Mouse (Mus musculus): ENCODE results near the gene Ghr. TPM values are rescaled to one million over a fixed set of nuclear protein-coding genes. Genes with fewer than 3 reads are reported as not detected.

The Ghr gene
- polyA plus RNA-seq, 1 experiment from 2014 or later = 7.6 TPM

- WGBS = 16% methylated on average over 6 of the region's 6 CpGs
- Histone ChIP-seq H3K4me1 (ENCODE audit: control insufficient read depth, insufficient read depth, low read length) (no peaks in the 10 kb centered on the region), H3K9ac (ENCODE audit: low read depth, low read length) (no peak overlapping the region), H3K27me3 (ENCODE audit: control insufficient read depth, insufficient read depth, low read depth, low read length) (no peaks in the 10 kb centered on the region), H3K36me3 (ENCODE audit: control insufficient read depth, insufficient read depth, low read length) (no peaks in the 10 kb centered on the region), H3K9me3 (replicated peaks; ENCODE audit: control insufficient read depth, low read length, poor library complexity, severe bottlenecking) (no peaks in the 10 kb centered on the region), H3K4me2 (ENCODE audit: low read length) (no peak overlapping the region), H3K27ac (ENCODE audit: low read length) (no peak overlapping the region), H3K4me3 (ENCODE audit: low read depth, low read length) (no peak overlapping the region)
- ATAC-seq = no peak
These were observed 233.8 kb downstream of the Ghr start for GRCm38 (mm10) chr15:3349306-3350064.

- WGBS = 90% methylated on average over 3 of the region's 3 CpGs
- no peaks in the 10 kb centered on the region for H3K36me3 ChIP-seq (ENCODE audit: control insufficient read depth, insufficient read depth, low read length)
- H3K4me2 ChIP-seq (ENCODE audit: low read length) = no peak overlapping the region
- H3K27me3 ChIP-seq (ENCODE audit: control insufficient read depth, insufficient read depth, low read depth, low read length) = no peaks in the 10 kb centered on the region
- no peaks in the 10 kb centered on the region for H3K4me1 ChIP-seq (ENCODE audit: control insufficient read depth, insufficient read depth, low read length)
- H3K27ac ChIP-seq (ENCODE audit: low read length) = no peak overlapping the region
- no peak overlapping the region for H3K9ac ChIP-seq (ENCODE audit: low read depth, low read length)
- no peaks in the 10 kb centered on the region for H3K9me3 ChIP-seq (replicated peaks; ENCODE audit: control insufficient read depth, low read length, poor library complexity, severe bottlenecking)
- no peak for ATAC-seq
- H3K4me3 ChIP-seq (ENCODE audit: low read depth, low read length) = no peak overlapping the region
These were observed 236.6 kb downstream of the Ghr start for GRCm38 (mm10) chr15:3346682-3347081.

GRCm38 (mm10) chr15:3344555-3344954 is 238.7 kb downstream of the Ghr start:
- H3K9me3 ChIP-seq (replicated peaks; ENCODE audit: control insufficient read depth, low read length, poor library complexity, severe bottlenecking) = no peaks in the 10 kb centered on the region
- ATAC-seq = peak; percentile 62; the same call in 1 of the 2 replicates

GRCm38 (mm10) chr15:3341806-3342582 is 241.3 kb downstream of the Ghr start:
- no peak overlapping the region for H3K27ac ChIP-seq (ENCODE audit: low read length)
- no peak overlapping the region for H3K4me3 ChIP-seq (ENCODE audit: low read depth, low read length)
- no peak overlapping the region for H3K4me2 ChIP-seq (ENCODE audit: low read length)
- no peaks in the 10 kb centered on the region for H3K27me3 ChIP-seq (ENCODE audit: control insufficient read depth, insufficient read depth, low read depth, low read length)
- 90% methylated on average over 4 of the region's 4 CpGs for WGBS
- H3K9me3 ChIP-seq (replicated peaks; ENCODE audit: control insufficient read depth, low read length, poor library complexity, severe bottlenecking) = no peaks in the 10 kb centered on the region
- H3K9ac ChIP-seq (ENCODE audit: low read depth, low read length) = no peak overlapping the region
- no peaks in the 10 kb centered on the region for H3K4me1 ChIP-seq (ENCODE audit: control insufficient read depth, insufficient read depth, low read length)
- no peaks in the 10 kb centered on the region for H3K36me3 ChIP-seq (ENCODE audit: control insufficient read depth, insufficient read depth, low read length)
- no peak for ATAC-seq

More at GRCm38 (mm10) chr15:3344555-3344954, 238.7 kb downstream of the Ghr start:
- WGBS = 82% methylated on average over 4 of the region's 4 CpGs
- H3K27me3 ChIP-seq (ENCODE audit: control insufficient read depth, insufficient read depth, low read depth, low read length) = no peaks in the 10 kb centered on the region
- H3K36me3 ChIP-seq (ENCODE audit: control insufficient read depth, insufficient read depth, low read length) = no peaks in the 10 kb centered on the region
- H3K27ac ChIP-seq (ENCODE audit: low read length) = no peak overlapping the region
- no peak overlapping the region for H3K4me3 ChIP-seq (ENCODE audit: low read depth, low read length)
- no peaks in the 10 kb centered on the region for H3K4me1 ChIP-seq (ENCODE audit: control insufficient read depth, insufficient read depth, low read length)
- H3K9ac ChIP-seq (ENCODE audit: low read depth, low read length) = no peak overlapping the region
- no peak overlapping the region for H3K4me2 ChIP-seq (ENCODE audit: low read length)

GRCm38 (mm10) chr15:3339847-3340246 is 243.4 kb downstream of the Ghr start:
- Histone ChIP-seq H3K4me3 (ENCODE audit: low read depth, low read length) (no peak overlapping the region), H3K4me2 (ENCODE audit: low read length) (no peak overlapping the region), H3K36me3 (ENCODE audit: control insufficient read depth, insufficient read depth, low read length) (no peaks in the 10 kb centered on the region), H3K9ac (ENCODE audit: low read depth, low read length) (no peak overlapping the region), H3K27me3 (ENCODE audit: control insufficient read depth, insufficient read depth, low read depth, low read length) (no peaks in the 10 kb centered on the region), H3K27ac (ENCODE audit: low read length) (no peak overlapping the region), H3K9me3 (replicated peaks; ENCODE audit: control insufficient read depth, low read length, poor library complexity, severe bottlenecking) (no peaks in the 10 kb centered on the region), H3K4me1 (ENCODE audit: control insufficient read depth, insufficient read depth, low read length) (no peaks in the 10 kb centered on the region)
- 86% methylated on average over 3 of the region's 3 CpGs for WGBS
- no peak for ATAC-seq

- WGBS = 93% methylated on average over 4 of the region's 4 CpGs
- no peak overlapping the region for H3K9ac ChIP-seq (ENCODE audit: low read depth, low read length)
- ATAC-seq = no peak
These were observed 250.8 kb downstream of the Ghr start for GRCm38 (mm10) chr15:3332517-3332916.

GRCm38 (mm10) chr15:3331813-3332212 is 251.5 kb downstream of the Ghr start:
- H3K4me1 ChIP-seq (ENCODE audit: control insufficient read depth, insufficient read depth, low read length) = no peaks in the 10 kb centered on the region
- H3K9me3 ChIP-seq (replicated peaks; ENCODE audit: control insufficient read depth, low read length, poor library complexity, severe bottlenecking) = no peaks in the 10 kb centered on the region
- H3K27me3 ChIP-seq (ENCODE audit: control insufficient read depth, insufficient read depth, low read depth, low read length) = no peaks in the 10 kb centered on the region
- H3K9ac ChIP-seq (ENCODE audit: low read depth, low read length) = no peak overlapping the region
- H3K27ac ChIP-seq (ENCODE audit: low read length) = no peak overlapping the region
- 73% methylated on average over 2 of the region's 2 CpGs for WGBS
- ATAC-seq = no peak
- no peak overlapping the region for H3K4me3 ChIP-seq (ENCODE audit: low read depth, low read length)
- H3K36me3 ChIP-seq (ENCODE audit: control insufficient read depth, insufficient read depth, low read length) = no peaks in the 10 kb centered on the region
- H3K4me2 ChIP-seq (ENCODE audit: low read length) = no peak overlapping the region

More at GRCm38 (mm10) chr15:3332517-3332916, 250.8 kb downstream of the Ghr start:
- Histone ChIP-seq H3K9me3 (replicated peaks; ENCODE audit: control insufficient read depth, low read length, poor library complexity, severe bottlenecking) (no peaks in the 10 kb centered on the region), H3K4me1 (ENCODE audit: control insufficient read depth, insufficient read depth, low read length) (no peaks in the 10 kb centered on the region), H3K27me3 (ENCODE audit: control insufficient read depth, insufficient read depth, low read depth, low read length) (no peaks in the 10 kb centered on the region), H3K36me3 (ENCODE audit: control insufficient read depth, insufficient read depth, low read length) (no peaks in the 10 kb centered on the region), H3K4me2 (ENCODE audit: low read length) (no peak overlapping the region), H3K27ac (ENCODE audit: low read length) (no peak overlapping the region), H3K4me3 (ENCODE audit: low read depth, low read length) (no peak overlapping the region)

GRCm38 (mm10) chr15:3330291-3330690 is 253.0 kb downstream of the Ghr start:
- WGBS = 68% methylated on average over 1 of the region's 1 CpGs
- no peaks in the 10 kb centered on the region for H3K36me3 ChIP-seq (ENCODE audit: control insufficient read depth, insufficient read depth, low read length)
- H3K27ac ChIP-seq (ENCODE audit: low read length) = no peak overlapping the region
- H3K4me3 ChIP-seq (ENCODE audit: low read depth, low read length) = no peak overlapping the region
- ATAC-seq = no peak
- no peaks in the 10 kb centered on the region for H3K9me3 ChIP-seq (replicated peaks; ENCODE audit: control insufficient read depth, low read length, poor library complexity, severe bottlenecking)
- H3K9ac ChIP-seq (ENCODE audit: low read depth, low read length) = no peak overlapping the region
- no peaks in the 10 kb centered on the region for H3K4me1 ChIP-seq (ENCODE audit: control insufficient read depth, insufficient read depth, low read length)
- H3K27me3 ChIP-seq (ENCODE audit: control insufficient read depth, insufficient read depth, low read depth, low read length) = no peaks in the 10 kb centered on the region
- H3K4me2 ChIP-seq (ENCODE audit: low read length) = no peak overlapping the region

- Histone ChIP-seq H3K9ac (ENCODE audit: low read depth, low read length) (no peak overlapping the region), H3K27me3 (ENCODE audit: control insufficient read depth, insufficient read depth, low read depth, low read length) (no peaks in the 10 kb centered on the region), H3K27ac (ENCODE audit: low read length) (no peak overlapping the region), H3K4me3 (ENCODE audit: low read depth, low read length) (no peak overlapping the region), H3K9me3 (replicated peaks; ENCODE audit: control insufficient read depth, low read length, poor library complexity, severe bottlenecking) (no peaks in the 10 kb centered on the region), H3K36me3 (ENCODE audit: control insufficient read depth, insufficient read depth, low read length) (no peaks in the 10 kb centered on the region), H3K4me1 (ENCODE audit: control insufficient read depth, insufficient read depth, low read length) (no peaks in the 10 kb centered on the region), H3K4me2 (ENCODE audit: low read length) (no peak overlapping the region)
- no peak for ATAC-seq
These were observed 260.3 kb downstream of the Ghr start for GRCm38 (mm10) chr15:3323041-3323440.
